Mouse (Mus musculus): ENCODE data around the gene Elk3.

- TF ChIP-seq GATA1 (IDR thresholded peaks at IDR 0.05; ENCODE audit: borderline replicate concordance, low read length) (no peak), CTCF (IDR thresholded peaks at IDR 0.05; ENCODE audit: low read depth, low read length) (no peak), TAL1 (conservative IDR thresholded peaks at IDR 0.05; ENCODE audit: low read depth, low read length) (no peak)
These were observed 22.6 kb downstream of the Elk3 start for GRCm38 (mm10) chr10:93288336-93288735.

Measured in G1E (cell line).